8 mouse cellular contexts compared by ENCODE assay signal in the genomic region with DNA sequence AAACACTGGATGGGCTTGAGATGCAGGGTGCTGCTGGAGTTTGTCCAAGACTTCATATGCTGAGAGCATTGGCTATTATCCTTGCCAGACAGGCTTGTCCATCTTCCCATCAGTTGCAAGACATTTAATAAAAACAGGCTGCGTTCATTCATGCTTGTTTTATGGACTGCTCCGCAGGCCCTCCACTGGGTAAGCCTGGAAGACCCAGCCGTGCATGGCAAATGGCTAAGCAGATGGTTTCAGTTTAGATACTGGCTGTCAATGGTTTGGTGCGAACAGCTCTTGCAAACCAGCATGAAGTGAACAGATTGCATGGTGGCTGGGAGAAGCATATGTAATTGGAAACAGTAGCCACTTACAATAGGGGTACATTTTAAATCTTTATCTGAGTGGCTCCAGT.
DNase-seq lines count a peak whose midpoint lies in the region; ATAC-seq lines count a peak whose summit lies in the region.

No protein-coding gene starts in this region.

- H3K4me3 ChIP-seq in hindbrain, embryonic 11.5 days (ENCODE audit: low read depth, low read length), result no peak overlapping the region
- H3K4me3 ChIP-seq in limb, embryonic 15.5 days, result no peak overlapping the region

- H3K9me3 ChIP-seq in hindbrain, embryonic 11.5 days (ENCODE audit: control insufficient read depth, low read length), result no peaks in the 10 kb centered on the region
- H3K9me3 ChIP-seq in limb, embryonic 15.5 days, result no peaks in the 10 kb centered on the region

- H3K36me3 ChIP-seq in hindbrain, embryonic 11.5 days (ENCODE audit: control insufficient read depth, insufficient read depth, low read length), result no peaks in the 10 kb centered on the region
- H3K36me3 ChIP-seq in limb, embryonic 15.5 days, result no peaks in the 10 kb centered on the region

- H3K9ac ChIP-seq in hindbrain, embryonic 11.5 days (ENCODE audit: low read depth, low read length), result no peak overlapping the region
- no peak overlapping the region for H3K9ac ChIP-seq in limb, embryonic 15.5 days

- ATAC-seq in hindbrain, embryonic 11.5 days (ENCODE audit: low FRiP score), result peak; percentile 53; the same call in 1 of the 2 replicates
- peak; percentile 61; the same call in 1 of the 2 replicates for ATAC-seq in limb, embryonic 15.5 days (ENCODE audit: insufficient number of reproducible peaks, low FRiP score, low TSS enrichment, low read depth)

- H3K27ac ChIP-seq in hindbrain, embryonic 11.5 days (ENCODE audit: low read depth, low read length), result no peak overlapping the region
- H3K27ac ChIP-seq in limb, embryonic 15.5 days, result no peak overlapping the region

- intact Hi-C loops in heart, postnatal 14 days (cut with DNase I), result no loop called here

- peak; percentile 95 for DNase-seq in brain, adult 2 months (ENCODE audit: low read depth, low spot score)
- DNase-seq in embryo, embryonic 10.5 days (ENCODE audit: low spot score), result peak; percentile 63
- DNase-seq in hindbrain, embryonic 11.5 days (ENCODE audit: low spot score), result peak; percentile 31
- no peak for DNase-seq in urinary bladder, adult 2 months (ENCODE audit: low spot score)
- no peak for DNase-seq in thymus, postnatal 25 days
- no peak for DNase-seq in spleen, postnatal 10 days (ENCODE audit: low spot score in 2 of 2)
- no peak for DNase-seq in heart, postnatal 14 days

- no peak overlapping the region for H3K4me2 ChIP-seq in hindbrain, embryonic 11.5 days (replicated peaks; ENCODE audit: low read depth, low read length)
- no peak overlapping the region for H3K4me2 ChIP-seq in limb, embryonic 15.5 days

- no peaks in the 10 kb centered on the region for H3K27me3 ChIP-seq in hindbrain, embryonic 11.5 days (ENCODE audit: control insufficient read depth, insufficient read depth, low read length)
- H3K27me3 ChIP-seq in limb, embryonic 15.5 days, result no peaks in the 10 kb centered on the region

- peaks cover 2% of the 10 kb centered on the region; the same call in 1 of the 2 replicates for H3K4me1 ChIP-seq in hindbrain, embryonic 11.5 days (replicated peaks; ENCODE audit: control insufficient read depth, insufficient read depth, low read length)
- H3K4me1 ChIP-seq in limb, embryonic 15.5 days, result 0 out of 2 replicates have a peak, but pooled peaks cover 8% of the 10 kb centered on the region

- 33% methylated on average over 4 of the region's 4 CpGs for WGBS in hindbrain, embryonic 11.5 days
- WGBS in limb, embryonic 15.5 days, result 28% methylated on average over 4 of the region's 4 CpGs

Comparison
In these comparisons a context has a peak if more than half of its experiments do, and no peak if none do; other contexts are left out.
1. DNase-seq: peak in brain, adult 2 months (single experiment), embryo, embryonic 10.5 days (single experiment) and hindbrain, embryonic 11.5 days (single experiment); none in urinary bladder, adult 2 months (single experiment), thymus, postnatal 25 days (single experiment), spleen, postnatal 10 days (0 of 2) and heart, postnatal 14 days (0 of 2).